Mouse (Mus musculus): ENCODE measurements around the gene Camsap2.
A peak's percentile ranks its signal among the peaks of the same experiment; 100 is the strongest.

DNA sequence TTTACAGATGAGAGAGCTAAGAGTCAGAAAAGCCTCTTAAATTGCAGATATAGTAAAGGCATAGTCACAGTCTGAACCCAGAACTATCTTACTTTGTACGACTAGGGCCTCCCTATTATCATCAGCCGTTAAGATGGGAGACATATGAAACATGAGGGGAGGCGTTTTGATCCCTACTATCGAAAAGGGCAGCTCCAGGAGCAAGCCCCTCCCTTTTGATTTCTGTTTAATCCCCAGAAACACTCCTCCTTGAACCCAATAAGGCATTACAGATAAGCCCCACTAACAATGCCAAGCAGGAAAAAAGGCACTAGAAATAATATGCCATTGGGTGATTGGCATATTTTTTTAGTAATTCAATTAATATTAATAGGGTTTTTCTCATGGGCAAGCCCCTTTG lies 1.2 kb upstream of the Camsap2 start:
- TF ChIP-seq TAL1 (IDR thresholded peaks at IDR 0.05; ENCODE audit: low read length) (peak; percentile 51), USF1 (IDR thresholded peaks at IDR 0.05; ENCODE audit: low read depth, low read length) (no peak), GATA1 (IDR thresholded peaks at IDR 0.05; ENCODE audit: low read depth, low read length) (peak; percentile 56), E2F4 (IDR thresholded peaks at IDR 0.05; ENCODE audit: borderline replicate concordance, low read depth, low read length) (no peak), MAZ (IDR thresholded peaks at IDR 0.05; ENCODE audit: low read depth, low read length) (no peak), POLR2A (IDR thresholded peaks at IDR 0.05; ENCODE audit: control insufficient read depth in 1 of 2, insufficient read depth in 1 of 2, low read depth in 1 of 2, low read length in 2 of 2, poor library complexity in 1 of 2) (no peak)

Data from MEL (cell line).